Mouse (Mus musculus): Measurements from ENCODE around the gene Lgmn.

DNA sequence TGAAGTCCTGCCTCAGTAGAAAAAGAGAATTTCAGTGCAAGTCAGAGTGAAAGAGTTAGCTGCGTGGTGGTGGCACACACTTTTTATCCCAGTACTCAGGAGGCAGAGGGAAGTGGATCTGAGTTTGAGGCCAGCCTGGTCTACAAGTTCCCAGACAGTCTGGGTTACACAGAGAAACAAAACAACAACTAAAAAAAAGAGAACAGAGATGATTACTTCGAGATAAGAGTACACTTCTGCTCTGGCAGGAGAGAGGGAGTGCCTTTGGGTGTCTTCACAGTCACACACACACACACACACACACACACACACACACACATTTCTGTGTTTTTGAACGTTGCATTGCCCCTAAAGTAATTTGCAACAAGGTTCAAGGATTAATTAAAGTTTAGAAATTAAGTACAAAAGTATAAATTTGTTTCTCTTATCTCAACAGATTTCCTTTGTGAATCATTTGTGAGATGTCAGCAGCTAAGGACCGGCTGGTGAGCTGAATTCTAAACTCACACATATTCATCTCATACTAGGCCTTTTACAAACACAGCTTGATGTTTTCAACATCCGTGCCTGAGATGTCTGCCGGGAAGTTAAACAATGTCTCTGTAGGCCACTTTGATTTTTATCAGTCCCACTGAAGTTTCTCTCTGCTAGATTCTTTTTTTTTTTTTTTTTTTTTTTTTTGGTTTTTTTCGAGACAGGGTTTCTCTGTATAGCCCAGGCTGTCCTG, 17.0 kb upstream of the Lgmn start:
- no peak for TF ChIP-seq GATA1 (IDR thresholded peaks at IDR 0.05; ENCODE audit: borderline replicate concordance, low read length)
- no peak for TF ChIP-seq FLI1 (IDR thresholded peaks at IDR 0.05; ENCODE audit: low read length)
